ENCODE assay signal across 10 mouse cellular contexts in the genomic region with DNA sequence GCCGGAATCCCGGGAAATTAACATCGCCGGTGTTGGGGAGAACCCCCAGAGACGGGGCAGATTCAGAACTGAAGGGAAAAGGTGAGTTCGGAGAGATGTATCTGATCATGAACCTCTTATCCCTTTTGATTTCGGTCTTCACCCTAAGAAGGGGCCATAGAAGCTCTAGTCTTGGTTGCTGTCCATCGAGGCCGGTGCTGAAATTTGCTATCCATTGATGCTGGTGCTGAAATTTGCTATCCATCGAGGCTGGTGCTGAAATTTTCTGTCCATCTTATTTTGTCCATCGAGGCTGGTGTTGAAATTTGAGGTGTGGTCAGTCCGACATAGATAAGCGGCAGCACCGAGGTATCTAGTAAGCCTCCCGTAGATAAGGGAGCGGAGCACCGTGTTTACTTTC.
A peak's percentile ranks its signal among the peaks of the same experiment; 100 is the strongest.
DNase-seq lines count a peak whose midpoint lies in the region; ATAC-seq lines count a peak whose summit lies in the region.
"Had no signal": no experiment of that assay in that cellular context is flagged by ENCODE, and none has a peak within 500 bp of the region (broad histone marks: within the 10 kb centered on the region; RNA-seq: fewer than 3 reads in every experiment).

No protein-coding gene starts in this region.

- H3K27me3 ChIP-seq in forebrain, embryonic 10.5 days (ENCODE audit: poor library complexity, severe bottlenecking), result no peaks in the 10 kb centered on the region
- H3K27me3 ChIP-seq in forebrain, embryonic 12.5 days, result no peaks in the 10 kb centered on the region
- H3K27me3 ChIP-seq in embryonic facial prominence, embryonic 11.5 days (ENCODE audit: control insufficient read depth, insufficient read depth, low read length), result no peaks in the 10 kb centered on the region
- H3K27me3 ChIP-seq: embryonic facial prominence, embryonic 15.5 days had no signal

- no peak for ATAC-seq in forebrain, embryonic 12.5 days (ENCODE audit: low FRiP score)
- ATAC-seq in embryonic facial prominence, embryonic 11.5 days (replicated peaks; ENCODE audit: insufficient number of reproducible peaks, low FRiP score, low TSS enrichment, low read depth), result no peak

- H3K27ac ChIP-seq in forebrain, embryonic 10.5 days, result no peak overlapping the region
- H3K27ac ChIP-seq in forebrain, embryonic 12.5 days, result no peak overlapping the region
- no peak overlapping the region for H3K27ac ChIP-seq in embryonic facial prominence, embryonic 11.5 days (replicated peaks; ENCODE audit: low read depth, low read length)
- H3K27ac ChIP-seq: embryonic facial prominence, embryonic 15.5 days had no signal

- no peak overlapping the region for H3K4me2 ChIP-seq in forebrain, embryonic 12.5 days
- no peak overlapping the region for H3K4me2 ChIP-seq in embryonic facial prominence, embryonic 11.5 days (ENCODE audit: low read depth, low read length)
- H3K4me2 ChIP-seq: embryonic facial prominence, embryonic 15.5 days; heart, embryonic 11.5 days had no signal

- H3K9ac ChIP-seq in forebrain, embryonic 12.5 days, result no peak overlapping the region
- H3K9ac ChIP-seq in embryonic facial prominence, embryonic 11.5 days (replicated peaks; ENCODE audit: low read length), result no peak overlapping the region
- H3K9ac ChIP-seq: embryonic facial prominence, embryonic 15.5 days had no signal

- peaks cover 24% of the 10 kb centered on the region for H3K9me3 ChIP-seq in forebrain, embryonic 10.5 days
- 0 out of 2 replicates have a peak, but pooled peaks cover 9% of the 10 kb centered on the region for H3K9me3 ChIP-seq in forebrain, embryonic 12.5 days
- no peaks in the 10 kb centered on the region for H3K9me3 ChIP-seq in embryonic facial prominence, embryonic 11.5 days (replicated peaks; ENCODE audit: control insufficient read depth, low read length)
- H3K9me3 ChIP-seq: embryonic facial prominence, embryonic 15.5 days had no signal

- no peak overlapping the region for H3K4me3 ChIP-seq in forebrain, embryonic 10.5 days
- H3K4me3 ChIP-seq in forebrain, embryonic 12.5 days (replicated peaks), result no peak overlapping the region
- H3K4me3 ChIP-seq in embryonic facial prominence, embryonic 11.5 days (ENCODE audit: low read depth, low read length), result no peak overlapping the region
- H3K4me3 ChIP-seq: embryonic facial prominence, embryonic 15.5 days had no signal

- peak; percentile 28 for DNase-seq in forebrain, embryonic 10.5 days (ENCODE audit: extremely low spot score, low spot score)
- peak; percentile 3 for DNase-seq in ovary, postnatal 36 days (ENCODE audit: low spot score)
- no peak for DNase-seq in ovary, postnatal 14 days (ENCODE audit: low spot score)
- DNase-seq in embryonic facial prominence, embryonic 11.5 days (ENCODE audit: low spot score), result peak; percentile 31
- DNase-seq in right cerebral cortex, postnatal 36 days (ENCODE audit: low spot score in 2 of 2), result no peak
- no peak for DNase-seq in layer of hippocampus, adult 9-10 months (ENCODE audit: low spot score)
- no peak for DNase-seq in left cerebral cortex, adult 18-20 months (ENCODE audit: low spot score in 2 of 2)

- H3K36me3 ChIP-seq in forebrain, embryonic 10.5 days (replicated peaks), result no peaks in the 10 kb centered on the region
- no peaks in the 10 kb centered on the region for H3K36me3 ChIP-seq in forebrain, embryonic 12.5 days (replicated peaks)
- H3K36me3 ChIP-seq in embryonic facial prominence, embryonic 11.5 days (replicated peaks; ENCODE audit: control insufficient read depth, insufficient read depth, low read depth, low read length), result no peaks in the 10 kb centered on the region
- H3K36me3 ChIP-seq: embryonic facial prominence, embryonic 15.5 days had no signal

- no peaks in the 10 kb centered on the region for H3K4me1 ChIP-seq in forebrain, embryonic 10.5 days
- no peaks in the 10 kb centered on the region for H3K4me1 ChIP-seq in forebrain, embryonic 12.5 days
- H3K4me1 ChIP-seq in embryonic facial prominence, embryonic 11.5 days (ENCODE audit: control insufficient read depth, insufficient read depth, low read length), result no peaks in the 10 kb centered on the region
- H3K4me1 ChIP-seq: embryonic facial prominence, embryonic 15.5 days had no signal

- WGBS in forebrain, embryonic 10.5 days, result 69% methylated on average over 17 of the region's 17 CpGs
- WGBS in forebrain, embryonic 12.5 days, result 71% methylated on average over 17 of the region's 17 CpGs
- WGBS in embryonic facial prominence, embryonic 11.5 days, result 69% methylated on average over 17 of the region's 17 CpGs

Comparison
In these comparisons a context has a peak if more than half of its experiments do, and no peak if none do; other contexts are left out.
1. DNase-seq: peak in forebrain, embryonic 10.5 days (single experiment), ovary, postnatal 36 days (single experiment) and embryonic facial prominence, embryonic 11.5 days (single experiment); none in ovary, postnatal 14 days (single experiment), right cerebral cortex, postnatal 36 days (0 of 2), layer of hippocampus, adult 9-10 months (single experiment) and left cerebral cortex, adult 18-20 months (0 of 2).